Mouse (Mus musculus) hindlimb bud, embryonic 11.5 days (tissue): ENCODE measurements at regions not wholly inside any gene's neighbourhood (a gene's known extent, or its start where the extent isn't known, plus 50 kb on each side); places are given as distances from the start of the nearest gene placed in this dataset.

Source experiments
- DNase-seq: peaks from one replicate; pipeline ENCODE4 v3.0.0-alpha.2; 2012; ENCODE audit warnings: low read depth, low spot score; ENCODE audit errors: extremely low spot score

GRCm38 (mm10) chr15:59169831-59170230, 280.7 kb downstream of the Gm49356 start:
- no peak for DNase-seq

GRCm38 (mm10) chr15:59171120-59171519, 282.0 kb downstream of the Gm49356 start:
- no peak for DNase-seq

- no peak for DNase-seq
Measured at GRCm38 (mm10) chr15:59173452-59174245, 284.6 kb downstream of the Gm49356 start.

GRCm38 (mm10) chr15:59174246-59174751, 285.2 kb downstream of the Gm49356 start:
- no peak for DNase-seq

- no peak for DNase-seq
Measured at GRCm38 (mm10) chr15:59174893-59175531, 285.9 kb downstream of the Gm49356 start.

- DNase-seq = no peak
Measured at GRCm38 (mm10) chr15:59180076-59180475, 291.0 kb downstream of the Gm49356 start.

- no peak for DNase-seq
Measured at GRCm38 (mm10) chr15:59184461-59184860, 295.4 kb downstream of the Gm49356 start.

GRCm38 (mm10) chr15:59187566-59187965, 298.5 kb downstream of the Gm49356 start:
- DNase-seq = no peak

GRCm38 (mm10) chr15:59188371-59188770, 299.3 kb downstream of the Gm49356 start:
- DNase-seq = no peak

GRCm38 (mm10) chr15:59190511-59190910, 301.4 kb downstream of the Gm49356 start:
- no peak for DNase-seq

- no peak for DNase-seq
Measured at GRCm38 (mm10) chr15:59194421-59194820, 305.3 kb downstream of the Gm49356 start.

- DNase-seq = no peak
Measured at GRCm38 (mm10) chr15:59196351-59196750, 307.3 kb downstream of the Gm49356 start.

GRCm38 (mm10) chr15:59197455-59198391, 308.6 kb downstream of the Gm49356 start:
- no peak for DNase-seq

- no peak for DNase-seq
Measured at GRCm38 (mm10) chr15:59201386-59201785, 312.3 kb downstream of the Gm49356 start.

GRCm38 (mm10) chr15:59201894-59202670, 313.0 kb downstream of the Gm49356 start:
- DNase-seq = no peak

GRCm38 (mm10) chr15:59203097-59203849, 314.2 kb downstream of the Gm49356 start:
- no peak for DNase-seq

GRCm38 (mm10) chr15:59203850-59204625, 314.9 kb downstream of the Gm49356 start:
- DNase-seq = no peak

GRCm38 (mm10) chr15:59205091-59205490, 316.0 kb downstream of the Gm49356 start:
- no peak for DNase-seq

- DNase-seq = no peak
Measured at GRCm38 (mm10) chr15:59205544-59205943, 316.4 kb downstream of the Gm49356 start.
